Mouse (Mus musculus) large intestine, adult 2 months (tissue): ENCODE data around the gene Kmt5b. TPM values are rescaled to one million over a fixed set of nuclear protein-coding genes. Genes with fewer than 3 reads are reported as not detected.

Source experiments
- DNase-seq: peaks from one replicate; pipeline ENCODE4 v3.0.0-alpha.2; 2012; ENCODE audit warnings: low read depth, low spot score
- WGBS: fragments of 180-500 bp; shearing (Covaris S2); methylation state at CpG from one replicate; pipeline ENCODE4 v1.1.7; 2018; 5-methylcytosine and 5-hydroxymethylcytosine counted together
- polyA plus RNA-seq: library from polyadenylated mRNA; depleted of rRNA; stranded (reverse); fragments of >200 nt; gene quantifications from 2 replicates; pipeline ENCODE4 v1.2.3, GENCODE M21; 2012

Kmt5b gene
- polyA plus RNA-seq, 1 experiment, result 9.9 TPM

DNA sequence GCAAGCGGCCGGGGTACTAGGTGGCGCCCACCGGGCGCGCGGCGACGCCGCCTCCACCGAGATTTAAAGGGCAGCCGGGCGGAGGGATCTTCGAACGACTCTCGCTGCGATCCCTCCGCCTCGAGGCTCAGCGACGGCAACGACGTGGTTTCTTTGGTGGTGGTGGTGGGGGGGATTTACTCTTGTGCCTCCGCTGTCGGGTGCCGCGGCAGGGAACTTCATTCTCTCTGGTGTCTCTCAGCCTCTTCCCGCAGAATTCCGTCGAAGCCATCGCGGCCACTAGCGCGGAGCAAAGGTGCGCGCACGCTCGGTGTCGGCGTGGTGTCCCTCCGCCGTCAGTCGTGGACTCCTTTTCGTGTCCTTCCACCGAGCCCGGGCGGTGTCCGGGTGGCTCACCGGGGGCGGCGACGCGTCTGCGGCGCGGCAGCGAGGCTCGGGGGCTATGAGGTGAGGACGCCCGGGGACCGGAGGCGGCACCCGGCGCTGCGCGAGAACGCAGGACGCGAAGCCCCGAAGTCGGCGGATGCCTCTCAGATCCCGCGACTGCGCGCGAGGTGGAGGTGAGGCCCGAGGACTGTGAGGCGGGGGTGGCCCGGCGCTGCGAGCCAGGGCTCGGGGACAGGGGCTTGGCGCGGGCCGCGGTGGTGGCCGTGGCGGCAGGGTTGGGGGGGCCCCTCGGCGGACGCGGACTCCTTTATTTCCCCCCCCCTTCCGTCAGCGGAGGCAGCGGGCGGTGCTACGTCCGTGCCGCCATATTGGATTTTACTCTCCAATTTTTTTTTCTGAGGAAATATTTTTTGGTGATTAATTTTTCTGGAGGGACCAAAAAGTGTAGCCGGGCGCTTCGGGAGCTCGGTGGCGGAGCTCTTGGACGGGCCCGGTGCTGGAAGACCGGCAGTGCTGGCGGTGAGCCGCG is 818 bp downstream of the Kmt5b start:
- WGBS, result under 1% methylated on average over 111 of the region's 111 CpGs
- DNase-seq, result no peak

DNA sequence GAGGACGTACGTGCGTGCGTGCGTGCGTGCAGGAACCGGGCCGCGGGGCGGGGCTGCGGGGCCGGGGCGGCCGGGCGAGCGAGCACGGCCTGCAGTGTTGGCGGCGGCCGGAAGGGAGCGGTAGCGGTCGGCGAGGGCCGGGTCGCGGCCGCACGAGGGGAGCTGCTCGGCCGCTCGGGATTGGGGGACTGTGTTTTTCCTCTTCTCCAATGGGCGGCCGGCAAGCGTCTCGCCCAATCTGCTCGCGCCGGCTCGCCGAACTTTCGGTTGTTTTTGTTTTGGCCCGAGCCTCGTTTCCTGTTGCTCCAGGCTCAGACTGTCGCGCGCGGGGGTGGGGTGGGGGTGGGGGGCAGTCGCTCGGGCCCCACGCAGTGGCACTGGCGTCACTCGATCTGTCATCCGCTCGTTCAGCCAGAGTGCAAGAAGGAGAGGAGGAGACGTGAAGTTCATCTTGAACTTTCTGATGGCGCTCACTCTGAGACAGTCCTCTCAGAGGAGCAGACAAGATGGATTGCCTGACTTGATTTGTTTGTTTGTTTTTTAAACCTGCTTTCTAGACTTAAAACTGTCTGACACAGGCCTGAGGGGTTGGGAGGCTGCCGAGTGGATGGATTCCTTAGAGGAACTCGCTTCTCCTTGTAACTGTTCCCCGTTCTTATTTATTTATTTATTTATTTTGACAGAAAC is 1.6 kb downstream of the Kmt5b start:
- DNase-seq, result no peak
- WGBS, result 1% methylated on average over 60 of the region's 60 CpGs

DNA sequence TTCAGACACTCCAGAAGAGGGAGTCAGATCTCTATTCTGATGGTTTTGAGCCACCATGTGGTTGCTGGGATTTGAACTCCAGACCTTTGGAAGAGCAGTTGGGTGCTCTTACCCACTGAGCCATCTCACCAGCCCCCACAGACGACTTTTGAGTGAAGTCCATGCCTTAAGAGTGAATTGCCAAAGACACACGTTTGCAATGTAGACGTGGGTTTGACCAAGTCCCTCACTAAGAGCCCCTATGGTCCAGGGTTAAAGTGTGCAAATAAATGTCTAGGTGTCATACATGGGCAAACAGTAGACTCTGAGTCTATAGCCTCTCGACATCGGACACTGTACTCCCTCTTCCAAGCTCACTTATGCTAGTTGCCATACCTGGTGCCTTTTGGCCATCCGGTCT is 2.3 kb downstream of the Kmt5b start:
- 64% methylated on average over 6 of the region's 6 CpGs for WGBS

DNA sequence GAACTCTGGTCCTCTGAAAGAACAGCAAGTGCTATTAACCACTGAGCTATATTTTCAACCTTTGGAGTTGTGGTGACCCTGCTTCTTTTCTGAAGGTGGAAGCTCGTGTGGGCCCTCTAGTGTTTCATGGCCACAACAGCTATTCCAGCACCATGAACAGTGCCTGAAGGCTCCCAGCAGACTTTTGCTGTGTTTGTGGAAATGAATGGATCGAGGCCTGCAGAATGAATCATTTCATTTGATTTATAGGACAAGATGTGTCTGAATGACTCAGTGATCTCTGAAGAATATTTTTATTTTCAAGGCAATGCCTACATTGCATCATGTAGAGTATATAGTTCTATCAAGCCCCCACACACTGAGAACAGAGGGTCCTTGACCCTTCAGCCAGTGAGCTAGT is 6.9 kb downstream of the Kmt5b start:
- no peak for DNase-seq
- 35% methylated on average over 2 of the region's 2 CpGs for WGBS

More for the DNA sequence above, 2.3 kb downstream of the Kmt5b start:
- no peak for DNase-seq

DNA sequence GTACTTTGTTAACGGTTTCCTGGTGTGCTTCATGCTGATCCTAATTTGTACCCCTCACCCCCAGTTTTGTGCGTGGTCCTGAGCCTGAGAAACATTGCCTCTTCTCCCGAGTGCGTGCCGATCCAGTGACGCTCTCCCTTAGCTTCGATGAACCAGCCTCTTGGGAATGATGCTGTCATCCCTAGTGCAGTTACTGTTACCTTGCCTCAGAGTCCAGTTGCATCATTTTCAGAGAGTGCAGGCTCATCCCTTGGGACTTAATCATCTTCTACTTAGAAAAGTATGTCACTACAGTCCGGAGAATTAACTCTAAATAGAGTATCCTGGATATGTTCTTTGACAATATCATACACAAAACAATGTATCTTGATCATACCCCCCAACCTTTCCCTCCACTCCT is 11.5 kb downstream of the Kmt5b start:
- no peak for DNase-seq
- WGBS, result 91% methylated on average over 8 of the region's 8 CpGs

DNA sequence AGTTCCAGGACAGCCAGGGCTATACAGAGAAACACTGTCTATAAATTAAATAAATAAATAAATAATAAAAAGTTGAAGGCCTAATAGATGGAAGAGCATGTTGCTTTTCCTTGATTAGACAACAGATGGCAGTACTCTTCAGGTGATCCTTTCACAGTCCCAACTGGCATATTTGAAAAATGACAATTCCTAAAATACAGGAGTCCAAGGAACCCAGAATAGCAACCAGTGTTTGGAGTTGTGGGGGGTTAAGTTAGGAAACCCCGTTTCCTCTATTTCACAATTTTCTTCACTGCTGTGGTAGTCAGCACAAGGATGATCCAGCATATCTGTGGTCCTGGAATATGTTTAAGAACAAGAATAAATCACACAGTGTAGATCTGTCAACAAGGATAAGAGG is 22.9 kb downstream of the Kmt5b start:
- DNase-seq, result no peak

DNA sequence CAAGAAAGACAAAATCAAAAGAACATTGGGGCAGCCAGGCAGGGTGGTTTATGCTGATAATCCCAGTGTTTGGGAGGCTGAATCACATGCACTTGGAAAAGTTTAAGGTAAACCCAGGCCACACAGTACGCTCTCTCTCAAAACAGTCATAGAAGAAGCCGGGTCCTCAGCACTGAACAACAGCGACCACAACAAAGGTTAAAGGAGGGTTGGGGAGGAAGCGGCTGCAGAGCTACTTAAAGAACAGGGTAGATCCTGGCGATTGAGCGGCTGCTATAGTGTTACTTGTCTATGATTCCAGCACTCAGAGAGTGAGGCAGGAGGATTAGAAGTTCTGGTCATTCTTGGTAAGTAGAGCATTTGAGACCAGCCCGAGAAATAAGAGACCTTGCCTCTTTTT is 38.3 kb downstream of the Kmt5b start:
- DNase-seq, result no peak
- 87% methylated on average over 7 of the region's 7 CpGs for WGBS

More for the DNA sequence above, 22.9 kb downstream of the Kmt5b start:
- WGBS, result 90% methylated on average over 1 of the region's 1 CpGs

DNA sequence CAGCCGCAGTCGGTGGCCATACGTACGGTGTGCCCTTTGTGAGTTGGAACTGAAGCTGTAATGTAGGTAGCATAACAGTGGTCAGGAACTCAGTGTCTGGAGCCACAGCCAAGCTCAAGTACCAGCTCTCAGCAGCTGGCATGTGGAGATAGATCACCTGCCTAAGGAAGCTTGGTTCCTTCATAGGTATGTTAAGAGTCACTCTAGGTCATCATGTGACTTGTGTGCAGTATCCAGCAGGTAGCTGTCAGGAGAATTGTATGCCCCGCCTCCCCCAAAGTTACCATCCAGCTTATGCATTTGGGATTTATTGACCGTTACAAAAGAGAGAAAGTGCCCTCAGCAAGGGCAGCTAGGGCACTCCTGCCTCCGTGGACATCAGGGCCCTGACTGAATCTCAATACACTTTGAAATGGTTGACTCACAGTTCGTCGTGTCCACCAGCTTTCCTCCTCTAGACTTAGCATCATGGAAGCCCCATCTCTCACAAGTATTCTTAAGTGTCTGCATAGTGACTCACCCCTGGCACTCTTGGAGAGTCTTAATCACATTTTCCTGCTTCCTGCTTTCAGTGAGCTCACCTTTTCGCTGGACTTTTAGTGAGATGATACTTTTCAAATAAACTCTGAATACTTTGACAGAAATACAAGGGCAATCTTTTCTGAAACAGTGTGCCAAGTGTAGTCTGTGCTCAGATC is 43.5 kb downstream of the Kmt5b start:
- WGBS, result 92% methylated on average over 10 of the region's 10 CpGs
- DNase-seq, result no peak

DNA sequence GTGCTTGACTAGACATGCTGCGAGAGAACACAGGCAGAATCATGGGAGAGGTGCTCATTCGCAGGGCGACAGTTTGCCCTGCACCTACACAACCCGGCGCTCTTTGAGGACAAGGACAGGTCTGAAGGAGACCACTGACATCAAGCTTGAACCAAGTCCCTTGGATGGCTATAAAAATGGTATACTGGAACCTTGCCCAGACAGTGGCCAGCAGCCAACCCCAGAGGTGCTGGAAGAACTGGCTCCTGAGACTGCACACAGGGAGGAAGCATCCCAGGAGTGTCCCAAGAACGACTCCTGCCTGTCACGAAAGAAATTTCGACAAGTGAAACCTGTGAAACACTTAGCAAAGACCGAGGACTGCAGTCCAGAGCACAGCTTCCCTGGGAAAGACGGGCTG is 47.2 kb downstream of the Kmt5b start:
- 37% methylated on average over 10 of the region's 10 CpGs for WGBS
- no peak for DNase-seq

DNA sequence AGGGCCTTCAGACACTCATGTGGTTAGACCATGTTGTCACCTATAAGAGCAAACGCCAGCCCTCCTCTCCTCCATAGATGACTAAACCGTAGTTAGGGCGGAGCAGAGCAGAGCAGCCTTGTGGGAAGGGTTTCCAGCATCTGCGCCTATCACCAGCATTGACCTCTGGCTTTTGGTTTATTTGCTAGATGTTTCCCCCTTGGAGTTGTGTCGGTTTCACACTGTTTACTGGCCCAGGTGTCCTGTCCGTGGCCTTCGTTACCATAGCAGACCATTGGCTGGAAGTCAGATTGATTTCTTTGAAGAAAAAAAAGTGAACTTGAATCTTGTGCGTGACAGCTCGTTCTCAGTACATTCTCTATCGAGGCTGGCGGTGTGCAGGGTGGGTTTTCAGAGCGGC is 48.6 kb downstream of the Kmt5b start:
- 73% methylated on average over 12 of the region's 12 CpGs for WGBS
- no peak for DNase-seq

DNA sequence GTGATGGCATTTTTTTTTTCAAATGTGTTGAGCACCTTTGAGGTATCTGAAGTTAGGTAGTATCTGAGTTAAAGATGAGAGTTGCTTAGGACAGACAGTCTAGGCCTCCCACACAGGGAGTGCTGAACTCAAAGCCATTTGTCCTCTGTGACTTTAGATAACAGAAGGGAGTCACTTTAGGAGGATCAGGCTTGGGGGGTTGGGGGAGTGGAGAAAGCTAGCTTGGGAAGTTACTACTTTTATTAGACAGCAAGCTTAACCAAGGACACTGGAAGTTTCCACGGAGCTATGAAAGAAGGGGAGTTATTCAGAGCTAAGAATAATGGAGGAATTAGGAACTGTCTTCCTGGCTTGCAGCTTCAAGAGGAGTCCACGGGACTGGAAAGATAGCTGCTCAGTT is 51.9 kb downstream of the Kmt5b start:
- no peak for DNase-seq
- 54% methylated on average over 2 of the region's 2 CpGs for WGBS

DNA sequence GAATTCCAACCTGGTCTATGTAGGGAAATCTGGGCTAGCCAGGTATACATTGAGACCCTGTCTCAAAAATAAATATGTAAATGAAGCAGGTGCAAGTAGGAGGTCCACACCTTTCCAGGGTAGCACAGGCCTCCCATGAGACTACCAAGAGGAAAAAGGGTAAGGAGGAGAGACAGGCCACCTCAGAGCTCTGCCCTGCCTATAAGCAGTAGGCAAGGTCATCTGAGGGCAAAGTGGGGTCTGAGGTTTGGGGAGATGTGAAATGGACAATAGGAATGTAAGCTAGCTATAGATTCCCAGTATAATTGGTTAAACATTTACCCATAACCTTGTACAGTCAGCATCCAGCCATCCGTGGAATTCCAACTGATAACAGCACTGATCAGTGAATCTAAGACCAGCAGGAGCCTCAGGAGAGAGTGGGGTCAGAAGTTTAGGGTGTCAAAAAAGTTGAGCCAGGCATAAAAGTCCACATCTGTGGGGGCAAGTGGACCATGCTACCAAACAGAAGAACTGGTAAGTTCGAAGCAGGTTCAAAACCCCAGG is 52.8 kb downstream of the Kmt5b start:
- WGBS, result 54% methylated on average over 2 of the region's 2 CpGs
- DNase-seq, result no peak

DNA sequence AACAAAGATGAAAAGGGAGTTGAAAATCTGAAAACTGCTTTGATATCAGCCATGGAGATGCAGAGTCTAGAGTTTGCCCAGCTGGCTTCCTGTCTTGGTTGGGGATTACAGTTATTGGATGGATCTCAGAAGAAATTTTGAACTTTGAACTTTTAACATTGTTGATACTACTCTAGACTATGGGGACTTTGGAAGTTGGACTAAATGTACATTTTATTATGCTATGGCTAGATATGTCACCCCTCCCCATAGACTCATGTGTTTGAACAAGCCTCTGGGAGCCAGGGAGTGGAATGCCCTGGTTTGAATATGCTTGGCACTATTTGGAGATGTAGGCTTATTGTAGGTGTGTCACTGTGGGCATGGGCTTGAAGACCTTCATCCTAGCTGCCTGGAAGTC is 57.8 kb downstream of the Kmt5b start:
- DNase-seq, result no peak

DNA sequence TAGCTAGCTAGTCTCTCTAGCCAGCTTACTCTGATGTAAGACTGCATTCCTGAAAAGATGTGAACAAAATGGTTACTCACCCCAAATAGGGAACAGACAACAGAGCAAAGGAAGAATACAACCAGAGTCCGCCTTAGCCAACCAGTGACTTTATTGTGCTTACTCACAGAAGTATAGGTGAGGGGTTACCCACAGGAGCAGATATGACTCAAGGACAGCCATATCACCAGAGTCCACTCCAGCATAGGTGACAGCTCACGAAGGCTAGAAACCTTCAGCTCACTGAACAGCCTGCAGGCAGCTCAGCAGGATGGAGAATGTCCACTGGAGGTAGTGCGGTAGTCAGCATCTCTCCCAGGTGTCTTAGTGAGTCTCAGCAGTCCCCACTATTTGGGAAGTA is 62.6 kb downstream of the Kmt5b start:
- WGBS, result 70% methylated on average over 3 of the region's 3 CpGs
- DNase-seq, result no peak

DNA sequence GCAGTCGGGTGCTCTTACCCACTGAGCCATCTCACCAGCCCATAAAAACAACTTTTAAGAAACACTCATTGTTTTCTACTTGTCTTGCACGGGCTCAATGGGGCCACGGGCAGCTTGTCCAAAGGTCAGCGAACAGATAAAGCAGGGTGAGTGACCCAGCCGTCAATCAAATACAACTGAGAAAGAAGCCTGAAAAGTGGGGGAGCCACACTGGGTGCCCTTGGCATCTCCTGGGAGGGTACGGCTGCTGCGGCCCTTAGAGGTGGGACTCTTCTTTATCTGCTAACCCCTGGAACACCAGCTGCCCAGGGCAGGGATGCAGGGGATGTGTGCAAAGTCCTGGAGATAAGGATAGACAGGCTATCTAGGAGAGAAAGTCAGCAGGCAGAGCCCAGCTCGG is 64.5 kb downstream of the Kmt5b start:
- WGBS, result 51% methylated on average over 8 of the region's 8 CpGs
- no peak for DNase-seq

DNA sequence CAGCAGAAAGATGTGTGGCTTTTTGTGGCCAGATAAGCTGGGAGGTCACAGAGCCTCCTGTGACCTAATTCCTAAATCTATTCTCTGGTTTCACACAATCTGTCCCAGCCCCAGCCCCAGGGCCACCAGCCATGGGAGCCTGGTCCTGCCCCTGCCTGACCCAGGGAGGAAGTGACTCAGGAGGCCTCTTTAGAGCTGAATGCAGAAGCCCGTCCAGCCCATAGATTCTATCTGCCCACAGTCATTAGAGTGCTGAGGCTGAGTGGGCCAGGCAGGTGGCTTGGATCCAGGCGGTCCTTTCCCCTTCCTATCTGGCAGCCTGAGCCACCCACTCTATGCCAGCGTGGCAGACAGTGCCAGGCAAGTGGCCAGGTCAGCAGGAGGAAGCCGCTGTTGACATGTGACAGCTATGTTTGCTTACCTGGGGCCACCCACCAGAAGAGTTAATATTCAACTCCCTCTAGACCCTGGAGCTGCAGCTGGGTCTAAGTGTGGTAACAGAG is 65.7 kb downstream of the Kmt5b start:
- DNase-seq, result no peak
- WGBS, result 19% methylated on average over 4 of the region's 4 CpGs

DNA sequence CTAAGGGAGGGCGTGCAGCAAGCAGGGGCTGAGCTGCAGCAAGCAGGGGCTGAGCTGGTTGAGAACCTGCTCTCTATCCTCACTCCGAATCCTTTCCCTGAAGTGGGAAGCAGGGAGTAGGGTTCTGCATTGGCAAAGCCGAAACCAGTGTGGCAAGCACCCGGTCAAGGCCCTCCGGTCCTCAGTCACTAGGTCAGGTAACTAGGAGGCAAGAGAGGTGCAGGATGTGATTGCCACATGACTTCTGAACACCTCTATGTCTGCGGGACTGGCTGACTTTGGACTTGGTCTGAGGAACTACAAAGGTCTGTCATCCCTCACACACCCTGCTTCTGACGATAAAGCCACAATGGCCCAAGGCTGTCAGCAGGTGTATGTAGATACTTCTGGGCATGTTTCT is 67.1 kb downstream of the Kmt5b start:
- no peak for DNase-seq
- WGBS, result 78% methylated on average over 7 of the region's 7 CpGs

DNA sequence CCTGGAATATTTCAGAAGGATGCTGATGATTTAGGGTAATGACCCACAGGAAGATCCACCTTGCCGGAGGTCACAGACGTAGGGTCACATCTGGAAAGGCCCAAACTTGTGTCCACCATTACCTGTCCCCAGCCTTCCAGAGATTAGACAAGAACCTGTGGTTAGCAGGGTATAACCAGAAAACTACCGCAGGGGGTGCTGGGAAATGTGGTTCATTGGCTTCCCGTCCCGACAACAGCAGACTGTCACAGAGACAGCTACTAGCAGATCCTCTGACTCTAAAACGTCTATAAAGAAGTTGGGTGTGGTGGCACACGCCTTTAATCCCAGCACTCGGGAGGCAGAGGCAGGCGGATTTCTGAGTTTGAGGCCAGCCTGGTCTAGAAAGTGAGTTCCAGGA is 69.6 kb downstream of the Kmt5b start:
- whole genome bisulfite sequencing, result 85% methylated on average over 9 of the region's 9 CpGs
- no peak for DNase-seq

DNA sequence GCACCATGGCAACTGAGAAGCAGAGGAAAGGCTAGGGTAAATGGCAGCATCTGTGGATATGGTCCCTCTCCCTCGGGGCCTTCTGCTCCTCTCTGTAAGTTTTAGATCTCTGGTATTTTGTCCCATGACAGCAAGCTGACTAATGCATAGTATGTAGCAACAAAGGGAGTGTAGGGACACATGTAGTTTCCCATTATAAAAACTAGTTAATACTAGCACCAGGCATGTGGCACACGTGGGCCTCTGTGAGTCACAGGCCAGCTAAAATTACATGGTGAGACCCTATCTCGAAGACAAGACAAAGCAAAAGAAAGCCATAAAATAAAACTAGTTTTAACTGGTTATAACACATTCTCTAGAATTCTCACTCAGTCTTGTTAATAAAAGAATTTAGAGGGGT is 71.7 kb downstream of the Kmt5b start:
- DNase-seq, result no peak
- WGBS, result 71% methylated on average over 3 of the region's 3 CpGs

DNA sequence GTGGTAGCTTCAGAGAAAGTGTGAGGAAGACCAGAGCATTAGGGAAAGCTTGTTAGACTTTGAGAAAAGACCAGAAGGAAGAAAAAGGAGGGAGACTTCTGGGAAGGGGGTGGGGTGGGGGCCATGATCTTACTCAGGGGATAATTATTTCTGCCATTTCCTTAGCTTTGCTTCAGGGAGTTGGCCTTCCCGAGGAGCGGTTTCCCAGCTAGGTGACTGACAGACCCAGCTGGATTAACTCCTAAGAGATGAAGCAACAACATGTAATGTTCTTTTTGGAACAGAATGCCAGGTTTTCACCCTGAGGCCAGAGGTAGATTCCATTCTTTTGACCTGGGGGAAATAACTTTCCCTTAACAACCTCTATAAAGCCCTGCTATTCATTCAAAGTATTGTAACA is 72.5 kb downstream of the Kmt5b start:
- 9% methylated on average over 2 of the region's 2 CpGs for WGBS
- no peak for DNase-seq
